Mouse (Mus musculus): ENCODE measurements around the gene 4930449I24Rik.
"Not testable (repeated sequence)": the region's sequence is repeated elsewhere in the genome, so short reads cannot be mapped to it uniquely, and the experiment has no call there.

DNA sequence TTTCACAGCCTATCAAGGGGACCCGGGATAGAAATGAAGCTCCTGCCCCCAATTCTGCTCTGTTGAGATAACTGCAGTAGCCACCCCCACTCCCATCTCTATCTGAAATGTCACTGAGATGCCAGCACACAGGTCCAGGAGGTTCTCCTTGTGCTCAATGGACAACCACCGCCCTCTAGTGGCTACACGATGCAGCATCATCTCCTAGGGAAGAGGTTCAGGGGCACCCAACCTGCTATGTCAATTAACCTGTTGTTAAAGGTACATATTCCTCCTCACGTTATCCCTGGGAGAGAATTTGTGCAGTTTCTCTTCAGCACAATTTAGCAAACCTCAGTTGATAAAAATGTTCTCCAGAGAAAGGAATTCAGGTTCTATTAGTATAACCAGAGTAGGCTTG is 22.6 kb upstream of the 4930449I24Rik start:
- not testable (repeated sequence) for TF ChIP-seq POLR2A (IDR thresholded peaks at IDR 0.05; ENCODE audit: borderline replicate concordance, low read depth, low read length); CTCF (IDR thresholded peaks at IDR 0.05; ENCODE audit: low read depth, low read length)

Measured in bone marrow macrophage, adult 2 months (primary cell).